Mouse (Mus musculus) midbrain, postnatal 0 days (tissue): Measurements from ENCODE around the gene Slfn1. TPM values are rescaled to one million over a fixed set of nuclear protein-coding genes. Genes with fewer than 3 reads are reported as not detected.
"Not testable (repeated sequence)": the region's sequence is repeated elsewhere in the genome, so short reads cannot be mapped to it uniquely, and the experiment has no call there.

Source experiments
- ATAC-seq: fragments of 200-750 bp; cut with Nextera tagmentation; 2 replicates; pipeline ENCODE4 v1.8.0; 2017; ENCODE audit warnings: moderate number of reproducible peaks, mild to moderate bottlenecking, moderate TSS enrichment, moderate library complexity; ENCODE audit not compliant: low FRiP score
- DNase-seq: peaks from one replicate; pipeline ENCODE4 v3.0.0-alpha.2; 2015; ENCODE audit warnings: low spot score
- H3K27ac ChIP-seq: fragments of 300-500 bp; sonication (generic); 2 replicates; pipeline ENCODE4 v1.5.1; 2014; ENCODE audit warnings: low read depth, mild to moderate bottlenecking, low read length, mixed read lengths
- H3K27me3 ChIP-seq: fragments of 300-500 bp; sonication (generic); 2 replicates; pipeline ENCODE4 v1.6.1; 2014; ENCODE audit warnings: low read length, control low read depth, mixed read lengths; ENCODE audit not compliant: insufficient read depth
- H3K36me3 ChIP-seq: fragments of 300-500 bp; sonication (generic); 2 replicates; pipeline ENCODE4 v1.6.1; 2014; ENCODE audit warnings: low read length, control low read depth, mixed read lengths; ENCODE audit not compliant: insufficient read depth
- H3K4me1 ChIP-seq: fragments of 300-500 bp; sonication (generic); 2 replicates; pipeline ENCODE4 v1.6.1; 2014; ENCODE audit warnings: mild to moderate bottlenecking, control low read depth, antibody characterized with exemption, low read length, mixed read lengths; ENCODE audit not compliant: insufficient read depth
- H3K4me2 ChIP-seq: fragments of 300-500 bp; sonication (generic); 2 replicates; pipeline ENCODE4 v1.6.1; 2014; ENCODE audit warnings: low read depth, mild to moderate bottlenecking, low read length, mixed read lengths; ENCODE audit not compliant: poor library complexity, severe bottlenecking
- H3K4me3 ChIP-seq: fragments of 300-500 bp; sonication (generic); 2 replicates; pipeline ENCODE4 v1.5.1; 2014; ENCODE audit warnings: low read depth, mild to moderate bottlenecking, low read length, moderate library complexity
- H3K9ac ChIP-seq: fragments of 300-500 bp; sonication (generic); replicated peaks from 2 replicates; pipeline ENCODE4 v1.6.1; 2014; ENCODE audit warnings: mild to moderate bottlenecking, low read length, moderate library complexity, mixed read lengths; ENCODE audit not compliant: poor library complexity, severe bottlenecking
- H3K9me3 ChIP-seq: fragments of 300-500 bp; sonication (generic); 2 replicates; pipeline ENCODE4 v1.6.1; 2016; ENCODE audit warnings: low read length, control low read depth
- CTCF ChIP-seq: IDR thresholded peaks from 2 replicates; pipeline ENCODE4 v1.5.1; 2016; ENCODE audit warnings: antibody characterized with exemption, mild to moderate bottlenecking
- WGBS: fragments of 180-500 bp; shearing (Covaris S2); extraction: QIAGEN DNeasy Blood & Tissue Kit; methylation state at CpG from one replicate; pipeline ENCODE4 v1.1.7; 2014; 5-methylcytosine and 5-hydroxymethylcytosine counted together
- polyA plus RNA-seq: library from polyadenylated mRNA; unstranded; fragments of >200 nt; fragmentation: Nextera tagmentation; extraction: Ambion mirVana; gene quantifications from 2 replicates; pipeline ENCODE4 v1.2.1, GENCODE M21; 2015
- total RNA-seq: library from RNA; depleted of rRNA; stranded (reverse); fragments of >200 nt; gene quantifications from 2 replicates; pipeline ENCODE4 v1.2.3, GENCODE M21; 2014; rRNA removed

Gene Slfn1
- total and polyA plus RNA-seq, 2 experiments from 2014 or later: 0.11 TPM; not detected in 1

DNA sequence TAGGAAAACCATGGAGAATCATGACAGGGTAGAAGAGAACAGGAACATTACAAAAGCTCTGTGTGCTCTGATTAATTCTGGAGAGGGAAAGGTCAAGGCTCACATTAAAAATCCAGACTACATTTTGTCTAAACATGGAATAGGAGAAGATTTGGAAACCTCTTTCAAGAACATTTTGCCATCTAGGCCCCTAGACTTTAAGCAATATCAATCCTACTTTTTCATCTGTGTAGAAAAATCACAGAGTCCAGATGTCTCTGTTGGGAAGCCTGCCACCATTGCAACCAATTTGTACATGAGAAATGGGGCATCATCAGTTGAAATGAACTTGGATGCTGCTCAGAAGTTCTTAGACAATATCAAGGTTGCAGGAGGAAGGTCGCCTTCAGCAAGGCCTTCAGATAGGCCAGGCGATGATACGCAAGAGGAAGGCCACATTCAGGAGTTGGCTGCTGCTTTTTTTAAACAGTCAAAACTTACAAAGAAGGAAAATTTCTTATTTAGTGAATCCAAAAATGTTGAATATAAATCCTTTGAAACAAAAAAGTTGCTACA lies 4.6 kb downstream of the Slfn1 start:
- Histone ChIP-seq H3K4me1 (no peaks in the 10 kb centered on the region), H3K27ac (no peak overlapping the region), H3K36me3 (no peaks in the 10 kb centered on the region), H3K9me3 (no peaks in the 10 kb centered on the region), H3K9ac (no peak overlapping the region), H3K27me3 (no peaks in the 10 kb centered on the region), H3K4me3 (no peak overlapping the region), H3K4me2 (no peak overlapping the region)
- ATAC-seq: no peak
- WGBS: 95% methylated on average over 3 of the region's 3 CpGs
- DNase-seq: no peak
- TF ChIP-seq CTCF: no peak

DNA sequence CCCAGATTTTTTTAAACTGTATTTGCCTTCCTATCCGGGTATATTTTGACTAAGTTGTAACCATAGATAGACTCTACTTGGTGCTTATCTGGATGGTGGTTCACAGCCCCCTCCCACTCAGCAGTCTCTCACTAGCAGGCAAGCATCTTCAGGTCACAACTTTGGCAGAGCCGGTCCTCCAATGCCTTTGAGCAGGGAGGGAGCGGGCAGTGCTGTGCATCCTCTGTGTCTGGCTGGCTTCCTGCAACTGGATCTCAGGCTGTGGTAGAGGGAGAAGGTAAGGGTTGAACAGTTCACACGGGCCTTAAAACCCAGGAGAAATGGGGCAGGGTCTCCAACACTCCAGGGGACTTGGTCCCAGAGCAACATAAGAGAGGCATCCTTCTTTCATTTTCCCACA lies 6.5 kb downstream of the Slfn1 start:
- ATAC-seq (no peak), DNase-seq (no peak)
- H3K36me3 ChIP-seq: no peaks in the 10 kb centered on the region
- no peak overlapping the region for H3K4me3 ChIP-seq
- TF ChIP-seq CTCF: no peak
- WGBS: 67% methylated on average over 4 of the region's 4 CpGs
- no peaks in the 10 kb centered on the region for H3K9me3 ChIP-seq
- no peaks in the 10 kb centered on the region for H3K27me3 ChIP-seq
- no peaks in the 10 kb centered on the region for H3K4me1 ChIP-seq
- no peak overlapping the region for H3K9ac ChIP-seq
- H3K4me2 ChIP-seq: no peak overlapping the region
- H3K27ac ChIP-seq: no peak overlapping the region

- Histone ChIP-seq H3K9me3 (no peaks in the 10 kb centered on the region), H3K9ac (no peak overlapping the region), H3K36me3 (no peaks in the 10 kb centered on the region), H3K4me2 (no peak overlapping the region), H3K4me3 (no peak overlapping the region), H3K4me1 (no peaks in the 10 kb centered on the region), H3K27ac (no peak overlapping the region), H3K27me3 (no peaks in the 10 kb centered on the region)
- ATAC-seq: no peak
- no peak for DNase-seq
- WGBS: 85% methylated on average over 2 of the region's 2 CpGs
- TF ChIP-seq CTCF: no peak
Measured at GRCm38 (mm10) chr11:83124906-83125305, 8.3 kb downstream of the Slfn1 start.

DNA sequence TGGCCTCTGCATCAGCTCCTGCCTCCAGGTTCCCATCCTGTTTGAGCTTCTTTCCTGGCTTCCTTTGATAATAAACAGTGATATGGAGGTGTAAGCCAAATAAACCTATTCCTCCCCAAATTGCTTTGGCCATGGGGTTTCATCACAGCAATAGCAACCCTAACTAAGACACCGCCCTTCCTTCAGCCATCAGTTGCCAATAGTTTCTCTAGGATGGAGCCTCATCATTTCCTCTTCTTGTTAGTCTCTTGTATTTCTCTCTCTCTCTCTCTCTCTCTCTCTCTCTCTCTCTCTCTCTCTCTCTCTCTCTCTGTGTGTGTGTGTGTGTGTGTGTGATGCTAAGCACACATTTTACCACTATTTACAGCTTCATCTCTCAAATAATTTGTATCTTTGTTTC lies 9.0 kb downstream of the Slfn1 start:
- no CpG with 5 or more reads among the region's 1 CpGs for WGBS
- ATAC-seq, H3K9ac ChIP-seq, H3K4me2 ChIP-seq, DNase-seq, H3K4me1 ChIP-seq, H3K27me3 ChIP-seq, H3K9me3 ChIP-seq, H3K4me3 ChIP-seq, H3K27ac ChIP-seq, H3K36me3 ChIP-seq: not testable (repeated sequence)

DNA sequence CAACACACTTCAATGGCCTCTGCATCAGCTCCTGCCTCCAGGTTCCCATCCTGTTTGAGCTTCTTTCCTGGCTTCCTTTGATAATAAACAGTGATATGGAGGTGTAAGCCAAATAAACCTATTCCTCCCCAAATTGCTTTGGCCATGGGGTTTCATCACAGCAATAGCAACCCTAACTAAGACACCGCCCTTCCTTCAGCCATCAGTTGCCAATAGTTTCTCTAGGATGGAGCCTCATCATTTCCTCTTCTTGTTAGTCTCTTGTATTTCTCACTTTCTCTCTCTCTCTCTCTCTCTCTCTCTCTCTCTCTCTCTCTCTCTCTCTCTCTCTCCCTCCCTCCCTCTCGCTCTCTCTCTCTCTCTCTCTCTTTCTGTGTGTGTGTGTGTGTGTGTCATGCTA lies 20.6 kb downstream of the Slfn1 start:
- H3K9ac ChIP-seq, H3K27me3 ChIP-seq, H3K36me3 ChIP-seq, H3K4me1 ChIP-seq, ATAC-seq, DNase-seq, H3K4me3 ChIP-seq, H3K27ac ChIP-seq, H3K4me2 ChIP-seq, H3K9me3 ChIP-seq: not testable (repeated sequence)
- 71% methylated on average over 1 of the region's 2 CpGs for WGBS

DNA sequence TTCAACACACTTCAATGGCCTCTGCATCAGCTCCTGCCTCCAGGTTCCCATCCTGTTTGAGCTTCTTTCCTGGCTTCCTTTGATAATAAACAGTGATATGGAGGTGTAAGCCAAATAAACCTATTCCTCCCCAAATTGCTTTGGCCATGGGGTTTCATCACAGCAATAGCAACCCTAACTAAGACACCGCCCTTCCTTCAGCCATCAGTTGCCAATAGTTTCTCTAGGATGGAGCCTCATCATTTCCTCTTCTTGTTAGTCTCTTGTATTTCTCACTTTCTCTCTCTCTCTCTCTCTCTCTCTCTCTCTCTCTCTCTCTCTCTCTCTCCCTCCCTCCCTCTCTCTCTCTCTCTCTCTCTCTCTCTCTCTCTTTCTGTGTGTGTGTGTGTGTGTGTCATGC lies 32.3 kb downstream of the Slfn1 start:
- not testable (repeated sequence) for ATAC-seq, H3K4me1 ChIP-seq, H3K9me3 ChIP-seq, H3K27me3 ChIP-seq, H3K36me3 ChIP-seq, H3K9ac ChIP-seq, H3K4me2 ChIP-seq, DNase-seq, H3K27ac ChIP-seq, H3K4me3 ChIP-seq
- WGBS: no CpG with 5 or more reads among the region's 1 CpGs

Other genes starting within 250 kb of the Slfn1 start
- 2.0 and 7.8 TPM in 2 replicates for gene Rffl, start 245.6 kb upstream of the Slfn1 start, total RNA-seq
- 2.0 and 2.5 TPM in 2 replicates for gene Rffl, start 245.6 kb upstream of the Slfn1 start, polyA plus RNA-seq
- 8.4 and 11.2 TPM in 2 replicates for gene Rad51d, start 226.2 kb upstream of the Slfn1 start, total RNA-seq
- 11.0 and 11.2 TPM in 2 replicates for gene Rad51d, start 226.2 kb upstream of the Slfn1 start, polyA plus RNA-seq
- gene Fndc8, start 224.7 kb upstream of the Slfn1 start, total RNA-seq: not detected in 2 replicates
- gene Fndc8, start 224.7 kb upstream of the Slfn1 start, polyA plus RNA-seq: 0.22 and 0.27 TPM in 2 replicates
- gene Nle1, start 208.4 kb upstream of the Slfn1 start, total RNA-seq: 24.9 and 28.7 TPM in 2 replicates
- 29.8 and 30.1 TPM in 2 replicates for gene Nle1, start 208.4 kb upstream of the Slfn1 start, polyA plus RNA-seq
- gene Unc45b, start 206.3 kb upstream of the Slfn1 start, total RNA-seq: 0.05 and 0.19 TPM in 2 replicates
- 2.9 and 3.1 TPM in 2 replicates for gene Unc45b, start 206.3 kb upstream of the Slfn1 start, polyA plus RNA-seq
- 3.9 and 4.0 TPM in 2 replicates for gene Slfn5, start 165.5 kb upstream of the Slfn1 start, total RNA-seq
- gene Slfn5, start 165.5 kb upstream of the Slfn1 start, polyA plus RNA-seq: 2.0 and 2.5 TPM in 2 replicates
- 0.99 and 1.6 TPM in 2 replicates for gene Slfn9, start 125.0 kb upstream of the Slfn1 start, total RNA-seq
- gene Slfn9, start 125.0 kb upstream of the Slfn1 start, polyA plus RNA-seq: 0.52 and 0.53 TPM in 2 replicates
- 0.16 and 0.52 TPM in 2 replicates for gene Slfn8, start 96.0 kb upstream of the Slfn1 start, total RNA-seq
- gene Slfn8, start 96.0 kb upstream of the Slfn1 start, polyA plus RNA-seq: 0.12 and 0.15 TPM in 2 replicates
- 1.7 and 1.9 TPM in 2 replicates for gene Slfn2, start 51.7 kb upstream of the Slfn1 start, total RNA-seq
- 1.4 and 1.8 TPM in 2 replicates for gene Slfn2, start 51.7 kb upstream of the Slfn1 start, polyA plus RNA-seq
- 0.90 TPM in 1 of 2 replicates, not detected in the other for gene Slfn4, start 58.3 kb downstream of the Slfn1 start, total RNA-seq
- gene Slfn4, start 58.3 kb downstream of the Slfn1 start, polyA plus RNA-seq: 0.22 TPM in 1 of 2 replicates, not detected in the other
- gene Slfn3, start 74.5 kb downstream of the Slfn1 start, total RNA-seq: 0.19 and 0.22 TPM in 2 replicates
- 0.12 and 0.21 TPM in 2 replicates for gene Slfn3, start 74.5 kb downstream of the Slfn1 start, polyA plus RNA-seq
- not detected in 2 replicates for gene Slfn14, start 169.9 kb downstream of the Slfn1 start, total RNA-seq
- not detected in 2 replicates for gene Slfn14, start 169.9 kb downstream of the Slfn1 start, polyA plus RNA-seq
- 232 and 258 TPM in 2 replicates for gene Ap2b1, start 182.2 kb downstream of the Slfn1 start, total RNA-seq
- gene Ap2b1, start 182.2 kb downstream of the Slfn1 start, polyA plus RNA-seq: 107 and 110 TPM in 2 replicates
- 9.5 and 10.1 TPM in 2 replicates for gene Pex12, start 185.7 kb downstream of the Slfn1 start, total RNA-seq
- 10.4 and 11.8 TPM in 2 replicates for gene Pex12, start 185.7 kb downstream of the Slfn1 start, polyA plus RNA-seq